Mouse (Mus musculus) midbrain, embryonic 11.5 days (tissue): ENCODE data around the gene Mucl3. TPM values are rescaled to one million over a fixed set of nuclear protein-coding genes. Genes with fewer than 3 reads are reported as not detected.

Source experiments
- ATAC-seq: fragments of 200-750 bp; cut with Nextera tagmentation; 2 replicates; pipeline ENCODE4 v1.8.0; 2017; ENCODE audit warnings: moderate TSS enrichment, moderate library complexity; ENCODE audit not compliant: low FRiP score
- DNase-seq: peaks from one replicate; pipeline ENCODE4 v3.0.0; 2015; ENCODE audit warnings: low spot score; ENCODE audit errors: missing footprints
- H3K27ac ChIP-seq: fragments of 300-500 bp; sonication (generic); 2 replicates; pipeline ENCODE4 v1.5.1; 2014; ENCODE audit warnings: low read depth, low read length
- H3K27me3 ChIP-seq: fragments of 300-500 bp; sonication (generic); 2 replicates; pipeline ENCODE4 v1.6.1; 2014; ENCODE audit warnings: mild to moderate bottlenecking, low read length, moderate library complexity, mixed read lengths; ENCODE audit not compliant: control insufficient read depth, insufficient read depth
- H3K36me3 ChIP-seq: fragments of 300-500 bp; sonication (generic); 2 replicates; pipeline ENCODE4 v1.6.1; 2014; ENCODE audit warnings: mild to moderate bottlenecking, low read length, moderate library complexity, mixed read lengths; ENCODE audit not compliant: control insufficient read depth, insufficient read depth
- H3K4me1 ChIP-seq: fragments of 300-500 bp; sonication (generic); 2 replicates; pipeline ENCODE4 v1.6.1; 2014; ENCODE audit warnings: low read length; ENCODE audit not compliant: control insufficient read depth, insufficient read depth
- H3K4me2 ChIP-seq: fragments of 300-500 bp; sonication (generic); 2 replicates; pipeline ENCODE4 v1.6.1; 2014; ENCODE audit warnings: mild to moderate bottlenecking, moderate library complexity
- H3K4me3 ChIP-seq: fragments of 300-500 bp; sonication (generic); 2 replicates; pipeline ENCODE4 v1.5.1; 2014; ENCODE audit warnings: low read depth, low read length
- H3K9ac ChIP-seq: fragments of 300-500 bp; sonication (generic); 2 replicates; pipeline ENCODE4 v1.6.1; 2014; ENCODE audit warnings: low read length
- H3K9me3 ChIP-seq: fragments of 300-500 bp; sonication (generic); 2 replicates; pipeline ENCODE4 v1.6.1; 2016; ENCODE audit warnings: low read length; ENCODE audit not compliant: control insufficient read depth
- WGBS: fragments of 180-500 bp; shearing (Covaris S2); extraction: QIAGEN DNeasy Blood & Tissue Kit; methylation state at CpG from one replicate; pipeline ENCODE4 v1.1.7; 2014; 5-methylcytosine and 5-hydroxymethylcytosine counted together
- polyA plus RNA-seq: library from polyadenylated mRNA; unstranded; fragments of >200 nt; fragmentation: Nextera tagmentation; extraction: Ambion mirVana; gene quantifications from 2 replicates; pipeline ENCODE4 v1.2.1, GENCODE M21; 2014

Mucl3 gene
- polyA plus RNA-seq: 0.14 TPM in 1 of 2 replicates, not detected in the other

GRCm38 (mm10) chr17:35643609-35644236 lies at the start of gene Mucl3:
TSS of gene Mucl3 (minus strand) at chr17:35643695.
- Histone ChIP-seq H3K36me3 (no peaks in the 10 kb centered on the region), H3K27ac (no peak within 1 kb of the TSS), H3K9me3 (no peaks in the 10 kb centered on the region), H3K4me3 (no peak within 1 kb of the TSS), H3K4me2 (no peak within 1 kb of the TSS), H3K4me1 (no peaks in the 10 kb centered on the region), H3K9ac (no peak within 1 kb of the TSS), H3K27me3 (no peaks in the 10 kb centered on the region)
- DNase-seq (no peak), ATAC-seq (no peak)
- 77% methylated on average over 13 of the region's 13 CpGs for WGBS

- WGBS: 84% methylated on average over 4 of the region's 4 CpGs
Measured at GRCm38 (mm10) chr17:35692368-35692767, 48.9 kb upstream of the Mucl3 start.

GRCm38 (mm10) chr17:35691811-35692210 lies 48.3 kb upstream of the Mucl3 start:
- 91% methylated on average over 4 of the region's 4 CpGs for WGBS
- Histone ChIP-seq H3K9me3 (no peaks in the 10 kb centered on the region; the same call in 1 of the 2 replicates), H3K36me3 (peaks cover 60% of the 10 kb centered on the region), H3K27ac (no peak overlapping the region), H3K9ac (no peak overlapping the region), H3K4me1 (peaks cover 2% of the 10 kb centered on the region; the same call in 1 of the 2 replicates), H3K27me3 (no peaks in the 10 kb centered on the region), H3K4me2 (no peak overlapping the region), H3K4me3 (no peak overlapping the region)
- DNase-seq (no peak), ATAC-seq (0 out of 2 replicates have a peak, but pooled peaks have one; percentile 3)

More at GRCm38 (mm10) chr17:35692368-35692767, 48.9 kb upstream of the Mucl3 start:
- no peaks in the 10 kb centered on the region; the same call in 1 of the 2 replicates for H3K9me3 ChIP-seq
- H3K27ac ChIP-seq: no peak overlapping the region
- no peak overlapping the region for H3K4me2 ChIP-seq
- no peak overlapping the region for H3K9ac ChIP-seq
- H3K36me3 ChIP-seq: peaks cover 55% of the 10 kb centered on the region
- H3K27me3 ChIP-seq: no peaks in the 10 kb centered on the region
- ATAC-seq: no peak
- no peak overlapping the region for H3K4me3 ChIP-seq
- H3K4me1 ChIP-seq: peaks cover 8% of the 10 kb centered on the region
- DNase-seq: no peak

GRCm38 (mm10) chr17:35689936-35690645 lies 46.6 kb upstream of the Mucl3 start:
- DNase-seq: no peak
- no peaks in the 10 kb centered on the region for H3K9me3 ChIP-seq
- H3K4me1 ChIP-seq: peaks cover 9% of the 10 kb centered on the region
- no peak overlapping the region for H3K9ac ChIP-seq
- H3K36me3 ChIP-seq: peaks cover 69% of the 10 kb centered on the region
- ATAC-seq: no peak
- H3K27ac ChIP-seq: no peak overlapping the region
- WGBS: 92% methylated on average over 18 of the region's 18 CpGs
- H3K4me2 ChIP-seq: no peak overlapping the region
- H3K4me3 ChIP-seq: no peak overlapping the region
- no peaks in the 10 kb centered on the region for H3K27me3 ChIP-seq

GRCm38 (mm10) chr17:35688347-35689175 lies 45.1 kb upstream of the Mucl3 start:
- Histone ChIP-seq H3K4me1 (peaks cover 9% of the 10 kb centered on the region), H3K36me3 (peaks cover 74% of the 10 kb centered on the region)
- 90% methylated on average over 25 of the region's 25 CpGs for WGBS

GRCm38 (mm10) chr17:35685061-35685460 lies 41.6 kb upstream of the Mucl3 start:
- Histone ChIP-seq H3K27ac (peak overlapping the region; percentile 20; the same call in 1 of the 2 replicates), H3K9ac (no peak overlapping the region), H3K4me2 (no peak overlapping the region), H3K4me1 (peaks cover 9% of the 10 kb centered on the region), H3K27me3 (no peaks in the 10 kb centered on the region), H3K9me3 (no peaks in the 10 kb centered on the region), H3K36me3 (peaks cover 74% of the 10 kb centered on the region), H3K4me3 (no peak overlapping the region)
- peak; percentile 40; the same call in 1 of the 2 replicates for ATAC-seq
- WGBS: 51% methylated on average over 9 of the region's 9 CpGs
- DNase-seq: no peak

More at GRCm38 (mm10) chr17:35688347-35689175, 45.1 kb upstream of the Mucl3 start:
- Histone ChIP-seq H3K27ac (no peak overlapping the region), H3K9me3 (no peaks in the 10 kb centered on the region), H3K27me3 (no peaks in the 10 kb centered on the region), H3K9ac (no peak overlapping the region), H3K4me3 (no peak overlapping the region), H3K4me2 (no peak overlapping the region)
- DNase-seq (no peak), ATAC-seq (no peak)

- no peak overlapping the region for H3K4me3 ChIP-seq
- no peaks in the 10 kb centered on the region for H3K9me3 ChIP-seq
- H3K4me2 ChIP-seq: no peak overlapping the region
- no peak for ATAC-seq
- DNase-seq: peak; percentile 56
- H3K27ac ChIP-seq: no peak overlapping the region
- H3K27me3 ChIP-seq: no peaks in the 10 kb centered on the region
- H3K36me3 ChIP-seq: peaks cover 53% of the 10 kb centered on the region
- peaks cover 9% of the 10 kb centered on the region for H3K4me1 ChIP-seq
- no peak overlapping the region for H3K9ac ChIP-seq
- 88% methylated on average over 13 of the region's 13 CpGs for WGBS
Measured at GRCm38 (mm10) chr17:35681986-35682385, 38.5 kb upstream of the Mucl3 start.

GRCm38 (mm10) chr17:35680591-35680990 lies 37.1 kb upstream of the Mucl3 start:
- Histone ChIP-seq H3K36me3 (peaks cover 39% of the 10 kb centered on the region), H3K4me1 (peaks cover 2% of the 10 kb centered on the region; the same call in 1 of the 2 replicates), H3K4me3 (no peak overlapping the region), H3K9me3 (no peaks in the 10 kb centered on the region), H3K4me2 (no peak overlapping the region), H3K27ac (no peak overlapping the region), H3K27me3 (no peaks in the 10 kb centered on the region), H3K9ac (no peak overlapping the region)
- ATAC-seq: peak; percentile 40; the same call in 1 of the 2 replicates
- no peak for DNase-seq
- WGBS: 46% methylated on average over 6 of the region's 6 CpGs
